Mouse (Mus musculus) midbrain, postnatal 0 days (tissue): Measurements from ENCODE around the gene Mcts2. TPM values are rescaled to one million over a fixed set of nuclear protein-coding genes. Genes with fewer than 3 reads are reported as not detected.

Experiments used
- ATAC-seq: fragments of 200-750 bp; cut with Nextera tagmentation; 2 replicates; pipeline ENCODE4 v1.8.0; 2017; ENCODE audit warnings: moderate number of reproducible peaks, mild to moderate bottlenecking, moderate TSS enrichment, moderate library complexity; ENCODE audit not compliant: low FRiP score
- DNase-seq: peaks from one replicate; pipeline ENCODE4 v3.0.0-alpha.2; 2015; ENCODE audit warnings: low spot score
- H3K27ac ChIP-seq: fragments of 300-500 bp; sonication (generic); 2 replicates; pipeline ENCODE4 v1.5.1; 2014; ENCODE audit warnings: low read depth, mild to moderate bottlenecking, low read length, mixed read lengths
- H3K27me3 ChIP-seq: fragments of 300-500 bp; sonication (generic); 2 replicates; pipeline ENCODE4 v1.6.1; 2014; ENCODE audit warnings: low read length, control low read depth, mixed read lengths; ENCODE audit not compliant: insufficient read depth
- H3K36me3 ChIP-seq: fragments of 300-500 bp; sonication (generic); 2 replicates; pipeline ENCODE4 v1.6.1; 2014; ENCODE audit warnings: low read length, control low read depth, mixed read lengths; ENCODE audit not compliant: insufficient read depth
- H3K4me1 ChIP-seq: fragments of 300-500 bp; sonication (generic); 2 replicates; pipeline ENCODE4 v1.6.1; 2014; ENCODE audit warnings: mild to moderate bottlenecking, control low read depth, antibody characterized with exemption, low read length, mixed read lengths; ENCODE audit not compliant: insufficient read depth
- H3K4me2 ChIP-seq: fragments of 300-500 bp; sonication (generic); 2 replicates; pipeline ENCODE4 v1.6.1; 2014; ENCODE audit warnings: low read depth, mild to moderate bottlenecking, low read length, mixed read lengths; ENCODE audit not compliant: poor library complexity, severe bottlenecking
- H3K4me3 ChIP-seq: fragments of 300-500 bp; sonication (generic); 2 replicates; pipeline ENCODE4 v1.5.1; 2014; ENCODE audit warnings: low read depth, mild to moderate bottlenecking, low read length, moderate library complexity
- H3K9ac ChIP-seq: fragments of 300-500 bp; sonication (generic); replicated peaks from 2 replicates; pipeline ENCODE4 v1.6.1; 2014; ENCODE audit warnings: mild to moderate bottlenecking, low read length, moderate library complexity, mixed read lengths; ENCODE audit not compliant: poor library complexity, severe bottlenecking
- H3K9me3 ChIP-seq: fragments of 300-500 bp; sonication (generic); 2 replicates; pipeline ENCODE4 v1.6.1; 2016; ENCODE audit warnings: low read length, control low read depth
- CTCF ChIP-seq: IDR thresholded peaks from 2 replicates; pipeline ENCODE4 v1.5.1; 2016; ENCODE audit warnings: antibody characterized with exemption, mild to moderate bottlenecking
- WGBS: fragments of 180-500 bp; shearing (Covaris S2); extraction: QIAGEN DNeasy Blood & Tissue Kit; methylation state at CpG from one replicate; pipeline ENCODE4 v1.1.7; 2014; 5-methylcytosine and 5-hydroxymethylcytosine counted together
- polyA plus RNA-seq: library from polyadenylated mRNA; unstranded; fragments of >200 nt; fragmentation: Nextera tagmentation; extraction: Ambion mirVana; gene quantifications from 2 replicates; pipeline ENCODE4 v1.2.1, GENCODE M21; 2015
- total RNA-seq: library from RNA; depleted of rRNA; stranded (reverse); fragments of >200 nt; gene quantifications from 2 replicates; pipeline ENCODE4 v1.2.3, GENCODE M21; 2014; rRNA removed

Mcts2 gene
- total RNA-seq, result 14.5 and 21.8 TPM in 2 replicates
- 28.0 and 28.1 TPM in 2 replicates for polyA plus RNA-seq

DNA sequence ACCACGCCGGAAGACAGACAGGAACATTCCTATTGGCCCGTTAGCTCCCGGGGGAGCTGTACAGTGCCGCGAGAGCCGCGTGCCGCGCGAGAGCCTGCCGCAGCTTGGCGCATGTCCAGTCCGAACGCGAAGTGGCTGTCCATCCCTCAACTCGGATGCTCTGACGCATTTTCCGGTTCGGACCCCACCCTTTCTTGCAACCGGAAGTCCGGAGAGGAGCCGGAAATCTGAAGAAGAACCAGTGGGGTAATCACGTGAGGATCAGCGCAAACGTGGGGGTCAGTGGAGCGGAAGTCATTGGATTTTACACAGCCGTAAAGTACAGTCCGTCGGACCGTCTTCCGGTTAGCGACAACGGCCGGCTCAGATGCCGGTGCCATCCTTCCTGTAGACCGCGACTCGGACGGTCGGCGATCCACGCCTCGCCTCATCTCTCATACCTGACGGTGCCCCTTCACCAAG lies at the start of gene Mcts2:
Gene Mcts2 (plus strand): TSS at position 230 of the 462 bp plus-strand sequence.
- H3K27ac ChIP-seq, result peak within 1 kb of the TSS; percentile 62
- H3K9ac ChIP-seq, result peak within 1 kb of the TSS; percentile 51
- no peaks in the 10 kb centered on the region for H3K9me3 ChIP-seq
- WGBS, result 53% methylated on average over 45 of the region's 45 CpGs
- H3K4me3 ChIP-seq, result peak within 1 kb of the TSS; percentile 39
- DNase-seq (peak; percentile 96), ATAC-seq (peak; percentile 94)
- H3K4me1 ChIP-seq, result no peaks in the 10 kb centered on the region
- peak within 1 kb of the TSS; percentile 53 for H3K4me2 ChIP-seq
- H3K27me3 ChIP-seq, result no peaks in the 10 kb centered on the region
- no peak for TF ChIP-seq CTCF
- H3K36me3 ChIP-seq, result peaks cover 75% of the 10 kb centered on the region

DNA sequence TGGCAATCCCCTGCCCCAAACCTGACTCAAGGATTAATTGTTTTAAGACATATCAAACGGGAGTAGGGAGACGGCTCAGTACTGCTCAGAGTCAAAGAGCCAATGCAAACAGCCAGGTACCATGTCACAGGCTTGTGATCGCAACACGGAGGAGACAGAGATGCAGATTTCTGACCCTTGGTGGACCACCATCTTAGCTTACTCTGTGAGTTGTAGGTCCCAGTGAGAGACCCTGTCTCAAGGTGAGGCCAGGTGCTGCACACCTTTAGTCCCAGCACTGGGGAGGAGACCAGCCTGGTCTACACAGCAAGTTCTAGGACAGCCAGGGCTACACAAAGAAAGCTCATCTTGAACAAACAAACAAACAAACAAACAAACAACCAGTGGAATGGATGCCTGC lies 49.5 kb upstream of the Mcts2 start:
- WGBS, result 90% methylated on average over 4 of the region's 4 CpGs
- Histone ChIP-seq H3K27ac (no peak overlapping the region), H3K9me3 (no peaks in the 10 kb centered on the region), H3K4me1 (0 out of 2 replicates have a peak, but pooled peaks cover 3% of the 10 kb centered on the region), H3K4me2 (no peak overlapping the region), H3K36me3 (no peaks in the 10 kb centered on the region), H3K9ac (no peak overlapping the region), H3K4me3 (no peak overlapping the region), H3K27me3 (no peaks in the 10 kb centered on the region)
- no peak for DNase-seq
- TF ChIP-seq CTCF, result no peak
- no peak for ATAC-seq

DNA sequence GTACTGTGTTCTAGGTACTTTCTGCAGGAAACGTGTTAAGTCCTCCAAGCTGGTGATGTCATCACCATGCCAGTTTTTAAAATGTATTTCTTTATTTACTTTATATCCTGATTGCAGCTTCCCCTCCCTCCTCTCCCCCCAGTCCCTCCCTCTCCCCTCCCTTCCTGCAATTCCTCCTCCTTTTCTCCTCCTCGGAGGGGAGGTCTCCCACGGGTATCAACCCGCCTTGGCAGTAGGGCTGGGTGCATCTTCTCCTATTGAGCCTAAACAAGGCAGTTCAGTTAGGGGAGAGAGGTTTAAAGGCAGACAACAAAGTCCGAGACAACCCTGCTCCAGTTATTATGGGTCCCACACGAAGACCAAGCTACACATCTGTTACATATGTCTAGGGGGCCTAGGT lies 48.0 kb upstream of the Mcts2 start:
- H3K4me1 ChIP-seq, result no peaks in the 10 kb centered on the region
- no peak for TF ChIP-seq CTCF
- H3K9me3 ChIP-seq, result no peaks in the 10 kb centered on the region
- H3K9ac ChIP-seq, result no peak overlapping the region
- no peaks in the 10 kb centered on the region for H3K27me3 ChIP-seq
- no peak for DNase-seq
- no peak overlapping the region for H3K4me2 ChIP-seq
- WGBS, result 61% methylated on average over 6 of the region's 6 CpGs
- H3K27ac ChIP-seq, result no peak overlapping the region
- ATAC-seq, result no peak
- H3K36me3 ChIP-seq, result no peaks in the 10 kb centered on the region
- no peak overlapping the region for H3K4me3 ChIP-seq

DNA sequence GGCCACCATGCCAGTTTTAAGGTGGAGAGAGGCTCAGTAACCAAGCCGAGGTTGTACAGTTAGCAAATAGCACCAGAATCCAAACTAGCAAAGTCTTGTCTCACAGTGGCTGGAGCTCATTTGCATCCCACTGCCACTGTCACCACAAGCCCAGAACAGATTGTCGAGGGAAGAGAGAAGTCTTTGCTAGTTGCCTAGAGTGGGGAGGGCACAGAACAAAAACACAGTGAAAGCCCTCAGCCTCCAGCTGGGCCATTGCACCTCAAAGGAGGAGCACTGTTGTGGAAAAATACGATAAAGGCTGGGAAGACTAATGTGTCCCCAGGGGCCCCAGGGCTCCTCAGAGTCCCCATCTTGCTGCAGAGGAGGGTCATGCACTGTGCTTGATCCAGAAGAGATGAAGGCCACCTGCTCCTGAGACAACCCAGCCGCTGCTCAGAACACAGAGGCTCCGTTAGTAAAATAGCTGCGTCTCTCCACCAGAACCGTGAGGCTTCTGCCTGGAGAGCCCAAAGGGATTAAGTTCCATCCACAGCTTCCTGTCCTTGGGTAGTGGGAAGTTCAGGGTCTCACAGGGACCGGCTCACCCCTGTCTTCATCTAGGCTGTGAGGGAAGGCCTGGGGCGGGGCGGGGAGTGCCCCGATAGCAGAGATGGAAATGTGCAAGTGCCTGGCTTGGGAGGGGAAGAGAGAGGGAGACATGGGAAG lies 47.3 kb upstream of the Mcts2 start:
- Histone ChIP-seq H3K36me3 (no peaks in the 10 kb centered on the region), H3K9ac (no peak overlapping the region), H3K27ac (no peak overlapping the region), H3K9me3 (no peaks in the 10 kb centered on the region), H3K4me1 (no peaks in the 10 kb centered on the region), H3K4me2 (no peak overlapping the region), H3K4me3 (no peak overlapping the region), H3K27me3 (no peaks in the 10 kb centered on the region)
- 11% methylated on average over 11 of the region's 11 CpGs for WGBS
- no peak for ATAC-seq
- no peak for TF ChIP-seq CTCF
- DNase-seq, result no peak

DNA sequence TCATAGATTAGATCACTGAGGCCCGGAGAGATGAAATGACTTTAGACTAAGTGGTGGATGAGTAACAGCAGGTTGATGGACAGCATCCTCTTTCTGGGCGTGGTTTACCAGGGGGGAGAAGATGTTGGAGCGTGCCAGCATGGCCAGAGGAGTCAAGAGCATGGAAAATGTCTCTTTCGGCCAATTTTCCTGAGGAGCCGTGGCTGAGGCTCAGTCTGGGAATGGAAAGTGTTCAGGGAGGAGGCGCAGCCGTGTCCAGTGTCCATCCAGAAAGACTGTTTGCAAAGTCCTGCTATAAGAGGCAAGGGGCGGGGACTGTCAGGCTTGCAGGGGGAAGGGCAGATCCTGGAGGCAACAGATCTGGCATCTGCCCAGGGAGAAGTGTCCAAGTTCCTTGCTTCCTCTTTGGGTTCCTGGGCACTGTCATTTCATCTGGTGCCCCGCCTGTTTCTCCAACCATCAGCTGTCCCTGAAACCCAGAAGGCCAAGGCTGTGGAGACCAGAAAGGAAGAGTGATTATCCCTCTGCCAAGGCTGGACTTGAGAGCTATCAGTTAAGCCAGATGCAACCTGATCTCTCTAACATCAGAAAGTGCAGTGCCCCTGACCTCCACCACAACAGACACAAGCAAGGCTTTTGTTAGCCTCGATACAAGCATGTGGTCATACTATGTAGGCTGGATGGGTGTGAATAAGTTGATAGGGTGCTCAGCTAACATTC lies 33.8 kb upstream of the Mcts2 start:
- Histone ChIP-seq H3K36me3 (no peaks in the 10 kb centered on the region), H3K9me3 (no peaks in the 10 kb centered on the region), H3K4me2 (no peak overlapping the region), H3K27me3 (no peaks in the 10 kb centered on the region), H3K27ac (peak overlapping the region; percentile 91; the same call in 1 of the 2 replicates), H3K4me1 (peaks cover 10% of the 10 kb centered on the region; the same call in 1 of the 2 replicates), H3K9ac (no peak overlapping the region), H3K4me3 (no peak overlapping the region)
- WGBS, result 75% methylated on average over 10 of the region's 10 CpGs
- no peak for TF ChIP-seq CTCF
- no peak for DNase-seq
- no peak for ATAC-seq
